In genomic region chr19:53185486-53186134, GRCm38 (mm10) we compare ENCODE assay signal across 8 mouse cellular contexts. TPM values are rescaled to one million over a fixed set of nuclear protein-coding genes. Genes with fewer than 3 reads are reported as not detected.
DNase-seq lines count a peak whose midpoint lies in the region; ATAC-seq and TF ChIP-seq lines count a peak whose summit lies in the region.

No protein-coding gene starts in this region.

- no peak for TF ChIP-seq POLR2A in MEL (IDR thresholded peaks at IDR 0.05; ENCODE audit: control insufficient read depth in 1 of 2, insufficient read depth in 1 of 2, low read depth in 1 of 2, low read length in 2 of 2, poor library complexity in 1 of 2)

- ATAC-seq in megakaryocyte-erythroid progenitor cell, adult 5-6 weeks (replicated peaks; ENCODE audit: low FRiP score, low TSS enrichment, poor library complexity, severe bottlenecking) = peak; percentile 90
- no peak for ATAC-seq in midbrain, embryonic 13.5 days

- peak overlapping the region; percentile 95 for H3K27ac ChIP-seq in MEL (ENCODE audit: control insufficient read depth, low read depth, low read length)
- no peak overlapping the region for H3K27ac ChIP-seq in midbrain, embryonic 13.5 days

- H3K4me3 ChIP-seq in MEL (ENCODE audit: control insufficient read depth in 1 of 2, insufficient read depth in 1 of 2, low read depth in 2 of 2, low read length in 2 of 2) = peak overlapping the region; percentile 3 to 36; a peak in 3 of 4 replicates
- no peak overlapping the region for H3K4me3 ChIP-seq in midbrain, embryonic 13.5 days (replicated peaks)

- H3K79me2 ChIP-seq in MEL (ENCODE audit: control insufficient read depth, insufficient read depth, low read length, poor library complexity) = no peaks in the 10 kb centered on the region

- peak overlapping the region; percentile 30 for H3K9ac ChIP-seq in MEL (ENCODE audit: control insufficient read depth, low read depth, low read length, poor library complexity, severe bottlenecking)
- no peak overlapping the region for H3K9ac ChIP-seq in midbrain, embryonic 13.5 days (replicated peaks)

- WGBS in midbrain, embryonic 13.5 days = 71% methylated on average over 8 of the region's 8 CpGs

- DNase-seq in 3134 (ENCODE audit: extremely low read depth, insufficient read length, low spot score) (peak; percentile 34), MEL (ENCODE audit: low read depth, low spot score) (peak; percentile 99), MN1 (ENCODE audit: low spot score) (no peak)
- DNase-seq in induced T-regulatory cell, adult 2 months (ENCODE audit: low read depth) = peak; percentile 93
- no peak for DNase-seq in testis, postnatal 10 days (ENCODE audit: low spot score)
- no peak for DNase-seq in ovary, adult 18-20 months (ENCODE audit: low spot score)

- peak; percentile 96 to 99 for TF ChIP-seq EP300 in MEL (IDR thresholded peaks at IDR 0.05; ENCODE audit: low read depth in 1 of 2, low read length in 2 of 2)

- no peaks in the 10 kb centered on the region for H3K9me3 ChIP-seq in MEL (replicated peaks; ENCODE audit: insufficient read depth, low read length)
- H3K9me3 ChIP-seq in midbrain, embryonic 13.5 days = no peaks in the 10 kb centered on the region

- no peaks in the 10 kb centered on the region for H3K27me3 ChIP-seq in MEL (ENCODE audit: control insufficient read depth in 1 of 2, insufficient read depth in 2 of 2, low read length in 2 of 2)
- no peaks in the 10 kb centered on the region for H3K27me3 ChIP-seq in midbrain, embryonic 13.5 days

- no peak for TF ChIP-seq CTCF in MEL (IDR thresholded peaks at IDR 0.05 in 2 of 3, conservative IDR thresholded peaks at IDR 0.05 in 1 of 3; ENCODE audit: control insufficient read depth in 1 of 3, insufficient read depth in 1 of 3, low read depth in 2 of 3, low read length in 3 of 3, poor library complexity in 1 of 3, severe bottlenecking in 1 of 3)

- H3K36me3 ChIP-seq in MEL (ENCODE audit: control insufficient read depth in 1 of 2, insufficient read depth in 2 of 2, low read length in 2 of 2) = peaks cover 0 to 54% of the 10 kb centered on the region in 2 experiments; a peak in 2 of 4 replicates
- no peaks in the 10 kb centered on the region for H3K36me3 ChIP-seq in midbrain, embryonic 13.5 days

- H3K4me2 ChIP-seq in midbrain, embryonic 13.5 days (replicated peaks) = no peak overlapping the region

- TF ChIP-seq RAD21 in MEL (IDR thresholded peaks at IDR 0.05; ENCODE audit: low read depth, low read length) = no peak; the same call in none of the 2 replicates

- peaks cover 42 to 48% of the 10 kb centered on the region in 2 experiments for H3K4me1 ChIP-seq in MEL (ENCODE audit: control insufficient read depth in 1 of 2, insufficient read depth in 2 of 2, low read length in 2 of 2)
- peaks cover 13% of the 10 kb centered on the region for H3K4me1 ChIP-seq in midbrain, embryonic 13.5 days (replicated peaks)

TF ChIP-seq in MEL, 35 proteins besides CTCF, POLR2A, EP300 and RAD21:
- no peak for TF ChIP-seq UBTF (IDR thresholded peaks at IDR 0.05; ENCODE audit: borderline replicate concordance, insufficient read depth, low read depth, low read length)
- peak; percentile 96 for TF ChIP-seq GATA1 (IDR thresholded peaks at IDR 0.05; ENCODE audit: low read depth, low read length)
- peak; percentile 96 for TF ChIP-seq RCOR1 (IDR thresholded peaks at IDR 0.05; ENCODE audit: low read depth, low read length)
- peak; percentile 92 for TF ChIP-seq SIN3A (IDR thresholded peaks at IDR 0.05; ENCODE audit: low read length)
- TF ChIP-seq TCF12 (IDR thresholded peaks at IDR 0.05; ENCODE audit: low read depth, low read length) = peak; percentile 95
- peak; percentile 93 for TF ChIP-seq MYC (IDR thresholded peaks at IDR 0.05; ENCODE audit: low read depth, low read length)
- peak; percentile 97 for TF ChIP-seq ETS1 (IDR thresholded peaks at IDR 0.05; ENCODE audit: low read depth, low read length)
- peak; percentile 80 for TF ChIP-seq MXI1 (IDR thresholded peaks at IDR 0.05; ENCODE audit: low read depth, low read length)
- TF ChIP-seq MAX (IDR thresholded peaks at IDR 0.05; ENCODE audit: low read length) = peak; percentile 86
- no peak for TF ChIP-seq POLR2AphosphoS5 (IDR thresholded peaks at IDR 0.05; ENCODE audit: borderline replicate concordance, low read depth, low read length)
- peak; percentile 71 for TF ChIP-seq TBP (IDR thresholded peaks at IDR 0.05; ENCODE audit: low read depth, low read length)
- TF ChIP-seq CHD1 (IDR thresholded peaks at IDR 0.05; ENCODE audit: low read depth, low read length) = 0 out of 2 replicates have a peak, but pooled peaks have one; percentile 92
- peak; percentile 91 for TF ChIP-seq BHLHE40 (IDR thresholded peaks at IDR 0.05; ENCODE audit: borderline replicate concordance, low read depth, low read length)
- 0 out of 2 replicates have a peak, but pooled peaks have one; percentile 32 for TF ChIP-seq ZNF384 (IDR thresholded peaks at IDR 0.05; ENCODE audit: low read depth, low read length)
- TF ChIP-seq USF1 (IDR thresholded peaks at IDR 0.05; ENCODE audit: low read depth, low read length) = peak; percentile 65
- no peak for TF ChIP-seq NELFE (IDR thresholded peaks at IDR 0.05; ENCODE audit: low read depth, low read length)
- TF ChIP-seq KAT2A (conservative IDR thresholded peaks at IDR 0.05; ENCODE audit: low read depth, low read length) = peak; percentile 38; the same call in 1 of the 2 replicates
- peak; percentile 48; the same call in 1 of the 2 replicates for TF ChIP-seq MEF2A (IDR thresholded peaks at IDR 0.05; ENCODE audit: extremely low read depth, insufficient replicate concordance, low read depth, low read length, poor library complexity, severe bottlenecking)
- TF ChIP-seq JUND (IDR thresholded peaks at IDR 0.05; ENCODE audit: low read depth, low read length) = peak; percentile 32; the same call in 1 of the 2 replicates
- no peak for TF ChIP-seq NRF1 (IDR thresholded peaks at IDR 0.05; ENCODE audit: insufficient read depth, low read depth, low read length, poor library complexity, severe bottlenecking)
- peak; percentile 94 for TF ChIP-seq MYB (IDR thresholded peaks at IDR 0.05; ENCODE audit: low read depth, low read length)
- TF ChIP-seq HCFC1 (IDR thresholded peaks at IDR 0.05; ENCODE audit: low read depth, low read length) = peak; percentile 49; the same call in 1 of the 2 replicates
- peak; percentile 88 for TF ChIP-seq CHD2 (IDR thresholded peaks at IDR 0.05; ENCODE audit: low read length)
- peak; percentile 83 for TF ChIP-seq ZMIZ1 (IDR thresholded peaks at IDR 0.05; ENCODE audit: low read depth, low read length)
- no peak for TF ChIP-seq USF2 (IDR thresholded peaks at IDR 0.05; ENCODE audit: borderline replicate concordance in 1 of 2, insufficient read depth in 1 of 2, low read depth in 1 of 2, low read length in 2 of 2)
- no peak for TF ChIP-seq POLR2AphosphoS2 (IDR thresholded peaks at IDR 0.05; ENCODE audit: low read length)
- TF ChIP-seq MAFK (IDR thresholded peaks at IDR 0.05; ENCODE audit: borderline replicate concordance, low read depth, low read length) = peak; percentile 81; the same call in 1 of the 2 replicates
- TF ChIP-seq TAL1 (IDR thresholded peaks at IDR 0.05; ENCODE audit: low read length) = peak; percentile 93
- TF ChIP-seq GABPA (IDR thresholded peaks at IDR 0.05; ENCODE audit: low read depth, low read length) = no peak
- TF ChIP-seq ZKSCAN1 (IDR thresholded peaks at IDR 0.05; ENCODE audit: low read depth, low read length) = no peak
- TF ChIP-seq MAZ (IDR thresholded peaks at IDR 0.05; ENCODE audit: low read depth, low read length) = peak; percentile 94
- peak; percentile 43; the same call in 1 of the 2 replicates for TF ChIP-seq ELF1 (IDR thresholded peaks at IDR 0.05; ENCODE audit: low read depth, low read length)
- TF ChIP-seq SMC3 (IDR thresholded peaks at IDR 0.05; ENCODE audit: low read depth, low read length) = peak; percentile 21; the same call in 1 of the 2 replicates
- TF ChIP-seq E2F4 (IDR thresholded peaks at IDR 0.05; ENCODE audit: borderline replicate concordance, low read depth, low read length) = no peak
- TF ChIP-seq ZC3H11A (IDR thresholded peaks at IDR 0.05; ENCODE audit: low read depth, low read length) = 0 out of 2 replicates have a peak, but pooled peaks have one; percentile 4

RNA-seq across cellular contexts. Expression of gene Add3, which starts 45.4 kb away (rescaled TPM):
- total RNA-seq in MEL (2012; rRNA removed) = 14.0 and 33.0 TPM in 2 replicates
- 10 to 100 TPM in 1 of 2 experiments, not detected in 1; 52.9 TPM for polyA plus RNA-seq in MEL (2012; ENCODE audit: insufficient read depth in 1 of 2, insufficient read length in 2 of 2, low read depth in 1 of 2, low replicate concordance in 2 of 2, missing spikeins in 1 of 2)
- total RNA-seq in megakaryocyte-erythroid progenitor cell, adult 5-6 weeks (2014; fragmentation: Nextera tagmentation) = 21.4 and 29.3 TPM in 2 replicates
- 37.2 and 52.9 TPM in 2 replicates for total RNA-seq in megakaryocyte-erythroid progenitor cell, adult 5-6 weeks (2017)
- polyA plus RNA-seq in midbrain, embryonic 13.5 days (2015; fragmentation: Nextera tagmentation; extraction: Ambion mirVana) = 25.1 and 27.1 TPM in 2 replicates

Comparison
In these comparisons a context has a peak if more than half of its experiments do, and no peak if none do; other contexts are left out.
1. DNase-seq: peak in 3134 (single experiment), MEL (single experiment) and induced T-regulatory cell, adult 2 months (single experiment); none in testis, postnatal 10 days (single experiment), ovary, adult 18-20 months (single experiment) and MN1 (single experiment).